Mouse (Mus musculus) heart, adult 2 months (tissue): ENCODE results near the gene Tcf7l1. TPM values are rescaled to one million over a fixed set of nuclear protein-coding genes. Genes with fewer than 3 reads are reported as not detected.

Source experiments
- DNase-seq, 2 experiments: peaks; one replicate each; pipeline ENCODE4 v3.0.0; 2021
- H3K27ac ChIP-seq: fragments of 200-600 bp; 2 replicates; pipeline ENCODE4 v1.8.1; 2022
- H3K27me3 ChIP-seq: fragments of 200-500 bp; 2 replicates; pipeline ENCODE4 v1.6.1; 2012; ENCODE audit warnings: mild to moderate bottlenecking, low read length, inconsistent platforms, mixed read lengths; ENCODE audit not compliant: control insufficient read depth, insufficient read depth
- H3K36me3 ChIP-seq: fragments of 200-500 bp; 2 replicates; pipeline ENCODE4 v1.6.1; 2012; ENCODE audit warnings: low read length, inconsistent platforms; ENCODE audit not compliant: control insufficient read depth, insufficient read depth
- H3K4me1 ChIP-seq: fragments of 200-500 bp; 2 replicates; pipeline ENCODE4 v1.6.1; 2011; ENCODE audit warnings: low read length; ENCODE audit not compliant: control insufficient read depth, insufficient read depth
- H3K4me3 ChIP-seq: fragments of 200-600 bp; 2 replicates; pipeline ENCODE4 v1.8.1; 2022
- H3K79me2 ChIP-seq: fragments of 200-500 bp; replicated peaks from 2 replicates; pipeline ENCODE4 v1.6.1; 2012; ENCODE audit warnings: mild to moderate bottlenecking, inconsistent platforms, low read length, moderate library complexity, mixed read lengths; ENCODE audit not compliant: control insufficient read depth, insufficient read depth
- H3K9ac ChIP-seq: fragments of 200-500 bp; 2 replicates; pipeline ENCODE4 v1.6.1; 2012; ENCODE audit warnings: low read depth, mild to moderate bottlenecking, control low read depth, inconsistent platforms, low read length, mixed read lengths
- CTCF ChIP-seq: fragments of 200-600 bp; IDR thresholded peaks from 2 replicates; pipeline ENCODE4 v1.8.1; 2022; ENCODE audit warnings: antibody characterized with exemption, mild to moderate bottlenecking, moderate library complexity
- EP300 ChIP-seq: fragments of 200-500 bp; IDR thresholded peaks from 2 replicates; pipeline ENCODE4 v1.6.1; 2011; ENCODE audit warnings: low read depth, low read length, control low read depth; ENCODE audit not compliant: insufficient read depth
- POLR2A ChIP-seq: fragments of 200-500 bp; IDR thresholded peaks from 2 replicates; pipeline ENCODE4 v1.6.1; 2011; ENCODE audit warnings: mild to moderate bottlenecking, low read depth, low read length, control low read depth; ENCODE audit not compliant: insufficient read depth
- WGBS: fragments of 180-500 bp; shearing (Covaris S2); methylation state at CpG from one replicate; pipeline ENCODE4 v1.1.7; 2018; 5-methylcytosine and 5-hydroxymethylcytosine counted together
- intact Hi-C: fragments of 180-260 bp; cut with DNase I; formaldehyde crosslinking; loops from one replicate; pipeline ENCODE4 v1.15.1; 2025
- polyA plus RNA-seq: library from polyadenylated mRNA; depleted of rRNA; stranded (reverse); fragments of >200 nt; gene quantifications from 2 replicates; pipeline ENCODE4 v1.2.3, GENCODE M21; 2012
- total RNA-seq, 2 experiments: library from RNA; stranded (reverse); gene quantifications; 2 replicates each; pipeline ENCODE4 v1.2.3; 2021

Gene Tcf7l1
- total and polyA plus RNA-seq, 3 experiments: 8.8 to 17.7 (median 10.0) TPM

- Histone ChIP-seq H3K9ac (no peak overlapping the region), H3K36me3 (no peaks in the 10 kb centered on the region), H3K79me2 (peaks cover 1% of the 10 kb centered on the region; the same call in 1 of the 2 replicates), H3K4me3 (no peak overlapping the region), H3K4me1 (peaks cover 18% of the 10 kb centered on the region), H3K27me3 (no peaks in the 10 kb centered on the region), H3K27ac (no peak overlapping the region)
- 11% methylated on average over 20 of the region's 20 CpGs for WGBS
- intact Hi-C loops: no loop called here
- peak; percentile 58 to 59 for DNase-seq
- TF ChIP-seq CTCF (peak; percentile 52), POLR2A (no peak)
These were observed 48.2 kb downstream of the Tcf7l1 start for GRCm38 (mm10) chr6:72740596-72741421.

GRCm38 (mm10) chr6:72736872-72737271 lies 52.2 kb downstream of the Tcf7l1 start:
- intact Hi-C loops: no loop called here
- Histone ChIP-seq H3K36me3 (no peaks in the 10 kb centered on the region), H3K4me3 (no peak overlapping the region), H3K27ac (no peak overlapping the region), H3K4me1 (peaks cover 12% of the 10 kb centered on the region), H3K9ac (no peak overlapping the region), H3K27me3 (no peaks in the 10 kb centered on the region), H3K79me2 (peaks cover 3% of the 10 kb centered on the region; the same call in 1 of the 2 replicates)
- WGBS: 92% methylated on average over 11 of the region's 11 CpGs
- no peak for DNase-seq
- TF ChIP-seq CTCF (no peak), POLR2A (no peak), EP300 (no peak)

- no peaks in the 10 kb centered on the region for H3K27me3 ChIP-seq
- no peak for DNase-seq
- H3K4me1 ChIP-seq: peaks cover 5% of the 10 kb centered on the region
- no peak overlapping the region for H3K27ac ChIP-seq
- peaks cover 3% of the 10 kb centered on the region; the same call in 1 of the 2 replicates for H3K79me2 ChIP-seq
- TF ChIP-seq CTCF: no peak
- 24% methylated on average over 12 of the region's 12 CpGs for WGBS
- H3K9ac ChIP-seq: no peak overlapping the region
- intact Hi-C loops: no loop called here
- H3K4me3 ChIP-seq: no peak overlapping the region
- no peaks in the 10 kb centered on the region for H3K36me3 ChIP-seq
These were observed 53.8 kb downstream of the Tcf7l1 start for GRCm38 (mm10) chr6:72735206-72735605.

GRCm38 (mm10) chr6:72733375-72733774 lies 55.7 kb downstream of the Tcf7l1 start:
- Histone ChIP-seq H3K27ac (no peak overlapping the region), H3K4me3 (no peak overlapping the region), H3K4me1 (peaks cover 4% of the 10 kb centered on the region), H3K27me3 (no peaks in the 10 kb centered on the region), H3K36me3 (no peaks in the 10 kb centered on the region), H3K9ac (no peak overlapping the region), H3K79me2 (peaks cover 4% of the 10 kb centered on the region; the same call in 1 of the 2 replicates)
- WGBS: 88% methylated on average over 3 of the region's 3 CpGs
- TF ChIP-seq EP300 (no peak), CTCF (no peak), POLR2A (no peak)
- no peak for DNase-seq
- intact Hi-C loops: no loop called here

GRCm38 (mm10) chr6:72732109-72732508 lies 56.9 kb downstream of the Tcf7l1 start:
- TF ChIP-seq POLR2A (no peak), CTCF (no peak), EP300 (no peak)
- H3K4me1 ChIP-seq: peaks cover 4% of the 10 kb centered on the region
- 93% methylated on average over 4 of the region's 4 CpGs for WGBS
- intact Hi-C loops: no loop called here
- H3K27ac ChIP-seq: no peak overlapping the region
- no peak for DNase-seq
- H3K79me2 ChIP-seq: 0 out of 2 replicates have a peak, but pooled peaks cover 3% of the 10 kb centered on the region
- H3K27me3 ChIP-seq: no peaks in the 10 kb centered on the region
- no peaks in the 10 kb centered on the region for H3K36me3 ChIP-seq
- H3K4me3 ChIP-seq: no peak overlapping the region
- no peak overlapping the region for H3K9ac ChIP-seq

GRCm38 (mm10) chr6:72730560-72730849 lies 58.5 kb downstream of the Tcf7l1 start:
- Histone ChIP-seq H3K27ac (no peak overlapping the region), H3K9ac (no peak overlapping the region), H3K4me3 (no peak overlapping the region), H3K27me3 (no peaks in the 10 kb centered on the region), H3K79me2 (0 out of 2 replicates have a peak, but pooled peaks cover 3% of the 10 kb centered on the region), H3K4me1 (peaks cover 4% of the 10 kb centered on the region), H3K36me3 (no peaks in the 10 kb centered on the region)
- TF ChIP-seq EP300: no peak
- TF ChIP-seq CTCF: no peak
- TF ChIP-seq POLR2A: no peak
- DNase-seq: no peak
- intact Hi-C loops: no loop called here
- WGBS: 85% methylated on average over 8 of the region's 8 CpGs
